Mouse (Mus musculus): ENCODE data around the gene Apoc4.
A peak's percentile ranks its signal among the peaks of the same experiment; 100 is the strongest.

Apoc4 gene

GRCm38 (mm10) chr7:19681202-19681694 lies at the start of gene Apoc4, which contains the start of gene Gm44805:
Gene Apoc4 (minus strand): TSS chr7:19681479.
Gene Gm44805 (minus strand): TSS chr7:19681423.
- no peak for DNase-seq (ENCODE audit: low read depth, low spot score)

GRCm38 (mm10) chr7:19726541-19726940 lies 45.3 kb upstream of the Apoc4 start:
- no peak for DNase-seq (ENCODE audit: low read depth, low spot score)

GRCm38 (mm10) chr7:19724167-19724566 lies 42.9 kb upstream of the Apoc4 start:
- no peak for DNase-seq (ENCODE audit: low read depth, low spot score)

GRCm38 (mm10) chr7:19722754-19723195 lies 41.5 kb upstream of the Apoc4 start:
- no peak for DNase-seq (ENCODE audit: low read depth, low spot score)

- DNase-seq (ENCODE audit: low read depth, low spot score): no peak
Observed at GRCm38 (mm10) chr7:19719200-19719599, 37.9 kb upstream of the Apoc4 start.

GRCm38 (mm10) chr7:19718297-19718952 lies 37.1 kb upstream of the Apoc4 start:
- no peak for DNase-seq (ENCODE audit: low read depth, low spot score)

- DNase-seq (ENCODE audit: low read depth, low spot score): no peak
Observed at GRCm38 (mm10) chr7:19717346-19717745, 36.1 kb upstream of the Apoc4 start.

GRCm38 (mm10) chr7:19716822-19717221 lies 35.5 kb upstream of the Apoc4 start:
- DNase-seq (ENCODE audit: low read depth, low spot score): no peak

- DNase-seq (ENCODE audit: low read depth, low spot score): no peak
Observed at GRCm38 (mm10) chr7:19716055-19716682, 34.9 kb upstream of the Apoc4 start.

GRCm38 (mm10) chr7:19715239-19716054 lies 34.2 kb upstream of the Apoc4 start, which contains the start of gene Tomm40:
Gene Tomm40 (minus strand): TSS chr7:19715438.
- DNase-seq (ENCODE audit: low read depth, low spot score): peak; percentile 100

GRCm38 (mm10) chr7:19714836-19715235 lies 33.6 kb upstream of the Apoc4 start:
- DNase-seq (ENCODE audit: low read depth, low spot score): no peak

GRCm38 (mm10) chr7:19713598-19713997 lies 32.3 kb upstream of the Apoc4 start:
- no peak for DNase-seq (ENCODE audit: low read depth, low spot score)

GRCm38 (mm10) chr7:19713196-19713595 lies 31.9 kb upstream of the Apoc4 start:
- peak; percentile 44 for DNase-seq (ENCODE audit: low read depth, low spot score)

- no peak for DNase-seq (ENCODE audit: low read depth, low spot score)
Observed at GRCm38 (mm10) chr7:19712414-19712813, 31.1 kb upstream of the Apoc4 start.

- no peak for DNase-seq (ENCODE audit: low read depth, low spot score)
Observed at GRCm38 (mm10) chr7:19710650-19711049, 29.4 kb upstream of the Apoc4 start.

- no peak for DNase-seq (ENCODE audit: low read depth, low spot score)
Observed at GRCm38 (mm10) chr7:19705271-19705670, 24.0 kb upstream of the Apoc4 start.

GRCm38 (mm10) chr7:19704475-19704874 lies 23.2 kb upstream of the Apoc4 start:
- no peak for DNase-seq (ENCODE audit: low read depth, low spot score)

GRCm38 (mm10) chr7:19702859-19703555 lies 21.7 kb upstream of the Apoc4 start:
- no peak for DNase-seq (ENCODE audit: low read depth, low spot score)

- no peak for DNase-seq (ENCODE audit: low read depth, low spot score)
Observed at GRCm38 (mm10) chr7:19701069-19701761, 19.9 kb upstream of the Apoc4 start.

- no peak for DNase-seq (ENCODE audit: low read depth, low spot score)
Observed at GRCm38 (mm10) chr7:19700299-19701068, 19.2 kb upstream of the Apoc4 start.
